Mouse (Mus musculus): ENCODE measurements around the gene Hoxd13. TPM values are rescaled to one million over a fixed set of nuclear protein-coding genes. Genes with fewer than 3 reads are reported as not detected.

Gene Hoxd13
- total RNA-seq, 2 experiments from 2014 or later: not detected

Small RNA genes lying within 50 kb of the gene (microRNA-seq; reads per million reads assigned to microRNA genes)
- gene Gm44463: not detected

Other genes starting within 250 kb of the Hoxd13 start
- 10 to 100 TPM; 50.7 to 58.1 TPM for gene Lnpk, start 88.9 kb upstream of the Hoxd13 start, total RNA-seq (2021)
- under 1 TPM in 1 of 2 experiments, not detected in 1; 0.05 TPM for gene Evx2, start 8.8 kb upstream of the Hoxd13 start, total RNA-seq (2021)
- not detected for gene Hoxd12, start 6.7 kb downstream of the Hoxd13 start, total RNA-seq (2021)
- 1 to 10 TPM; 1.1 to 1.5 TPM for gene Hoxd11, start 11.2 kb downstream of the Hoxd13 start, total RNA-seq (2021)
- gene Hoxd10, start 23.6 kb downstream of the Hoxd13 start, total RNA-seq (2021): 1 to 10 TPM; 3.0 to 4.9 TPM
- 10 to 100 TPM in 1 of 2 experiments, 1 to 10 TPM in 1; 9.8 to 12.3 TPM for gene Hoxd9, start 29.4 kb downstream of the Hoxd13 start, total RNA-seq (2021)
- 10 to 100 TPM; 35.9 to 41.6 TPM for gene Hoxd8, start 36.3 kb downstream of the Hoxd13 start, total RNA-seq (2021)
- gene Hoxd3, start 43.6 kb downstream of the Hoxd13 start, total RNA-seq (2021): under 1 TPM in 1 of 2 experiments, not detected in 1; 0.12 TPM
- 1 to 10 TPM; 4.1 to 6.1 TPM for gene Hoxd4, start 43.6 kb downstream of the Hoxd13 start, total RNA-seq (2021)
- gene Gm28230, start 58.4 kb downstream of the Hoxd13 start, total RNA-seq (2021): under 1 TPM; 0.47 to 0.74 TPM
- gene Hoxd1, start 94.7 kb downstream of the Hoxd13 start, total RNA-seq (2021): under 1 TPM in 1 of 2 experiments, not detected in 1; 0.20 TPM
- 10 to 100 TPM; 55.1 to 63.0 TPM for gene Mtx2, start 157.5 kb downstream of the Hoxd13 start, total RNA-seq (2021)